Mouse (Mus musculus) lung, postnatal 0 days (tissue): ENCODE data around the gene Basp1. TPM values are rescaled to one million over a fixed set of nuclear protein-coding genes. Genes with fewer than 3 reads are reported as not detected.
A peak's percentile ranks its signal among the peaks of the same experiment; 100 is the strongest.

ENCODE experiments used
- ATAC-seq: fragments of 200-750 bp; cut with Nextera tagmentation; 2 replicates; pipeline ENCODE4 v1.8.0; 2017; ENCODE audit warnings: moderate library complexity
- DNase-seq: peaks from one replicate; pipeline ENCODE4 v3.0.0-alpha.2; 2016; ENCODE audit warnings: low spot score
- H3K27ac ChIP-seq: fragments of 300-500 bp; sonication (generic); 2 replicates; pipeline ENCODE4 v1.5.1; 2014; ENCODE audit warnings: antibody characterized with exemption, mild to moderate bottlenecking, low read length, mixed read lengths
- H3K27me3 ChIP-seq: fragments of 300-500 bp; sonication (generic); replicated peaks from 2 replicates; pipeline ENCODE4 v1.6.1; 2014; ENCODE audit warnings: low read length, mixed read lengths; ENCODE audit not compliant: insufficient read depth
- H3K36me3 ChIP-seq: fragments of 300-500 bp; sonication (generic); 2 replicates; pipeline ENCODE4 v1.6.1; 2014; ENCODE audit warnings: low read length, mixed read lengths; ENCODE audit not compliant: insufficient read depth
- H3K4me1 ChIP-seq: fragments of 300-500 bp; sonication (generic); 2 replicates; pipeline ENCODE4 v1.6.1; 2014; ENCODE audit warnings: antibody characterized with exemption, low read depth, low read length, mixed read lengths; ENCODE audit not compliant: insufficient read depth
- H3K4me2 ChIP-seq: fragments of 300-500 bp; sonication (generic); replicated peaks from 2 replicates; pipeline ENCODE4 v1.6.1; 2014; ENCODE audit warnings: low read depth, mild to moderate bottlenecking, low read length, moderate library complexity, mixed read lengths
- H3K4me3 ChIP-seq: fragments of 300-500 bp; sonication (generic); 2 replicates; pipeline ENCODE4 v1.5.1; 2014; ENCODE audit warnings: low read depth, low read length
- H3K9ac ChIP-seq: fragments of 300-500 bp; sonication (generic); replicated peaks from 2 replicates; pipeline ENCODE4 v1.6.1; 2014; ENCODE audit warnings: low read depth, mild to moderate bottlenecking
- H3K9me3 ChIP-seq: fragments of 300-500 bp; sonication (generic); 2 replicates; pipeline ENCODE4 v1.6.1; 2016; ENCODE audit warnings: low read length, mixed read lengths
- CTCF ChIP-seq: IDR thresholded peaks from 2 replicates; pipeline ENCODE4 v1.5.1; 2016; ENCODE audit warnings: antibody characterized with exemption, mild to moderate bottlenecking
- EP300 ChIP-seq: IDR thresholded peaks from 2 replicates; pipeline ENCODE4 v1.6.1; 2016; ENCODE audit warnings: antibody characterized with exemption, mild to moderate bottlenecking, control low read depth
- WGBS: fragments of 180-500 bp; shearing (Covaris S2); extraction: QIAGEN DNeasy Blood & Tissue Kit; methylation state at CpG from one replicate; pipeline ENCODE4 v1.1.7; 2014; 5-methylcytosine and 5-hydroxymethylcytosine counted together
- polyA plus RNA-seq: library from polyadenylated mRNA; unstranded; fragments of >200 nt; fragmentation: Nextera tagmentation; extraction: Ambion mirVana; gene quantifications from 2 replicates; pipeline ENCODE4 v1.2.1, GENCODE M21; 2015

The Basp1 gene
- polyA plus RNA-seq, 1 experiment from 2014 or later = 7.1 TPM

GRCm38 (mm10) chr15:25364160-25364818 lies 49.3 kb downstream of the Basp1 start:
- DNase-seq = peak; percentile 27
- ATAC-seq = peak; percentile 83
- no peak overlapping the region for H3K27ac ChIP-seq
- H3K4me3 ChIP-seq = peak overlapping the region; percentile 41
- TF ChIP-seq EP300 (no peak), CTCF (no peak)
- H3K4me2 ChIP-seq = peak overlapping the region; percentile 67
- no peaks in the 10 kb centered on the region for H3K27me3 ChIP-seq
- H3K4me1 ChIP-seq = no peaks in the 10 kb centered on the region
- no peaks in the 10 kb centered on the region for H3K9me3 ChIP-seq
- peak overlapping the region; percentile 26 for H3K9ac ChIP-seq
- WGBS = 33% methylated on average over 54 of the region's 97 CpGs
- H3K36me3 ChIP-seq = no peaks in the 10 kb centered on the region

GRCm38 (mm10) chr15:25363636-25364035 lies 49.9 kb downstream of the Basp1 start:
- Histone ChIP-seq H3K9ac (no peak overlapping the region), H3K4me2 (peak overlapping the region; percentile 67), H3K9me3 (no peaks in the 10 kb centered on the region), H3K27me3 (no peaks in the 10 kb centered on the region), H3K4me3 (peak overlapping the region; percentile 41; the same call in 1 of the 2 replicates), H3K4me1 (no peaks in the 10 kb centered on the region), H3K27ac (no peak overlapping the region), H3K36me3 (no peaks in the 10 kb centered on the region)
- DNase-seq (no peak), ATAC-seq (no peak)
- TF ChIP-seq CTCF = no peak
- 90% methylated on average over 9 of the region's 9 CpGs for WGBS

- no peak for DNase-seq
- H3K27ac ChIP-seq = no peak overlapping the region
- no peak for ATAC-seq
- no peak for TF ChIP-seq CTCF
- TF ChIP-seq EP300 = no peak
- H3K9me3 ChIP-seq = no peaks in the 10 kb centered on the region
- H3K36me3 ChIP-seq = no peaks in the 10 kb centered on the region
- H3K27me3 ChIP-seq = no peaks in the 10 kb centered on the region
- no peak overlapping the region for H3K4me2 ChIP-seq
- no peaks in the 10 kb centered on the region for H3K4me1 ChIP-seq
- H3K4me3 ChIP-seq = no peak overlapping the region
- H3K9ac ChIP-seq = no peak overlapping the region
- WGBS = 53% methylated on average over 5 of the region's 5 CpGs
Measured at GRCm38 (mm10) chr15:25360825-25361224, 52.7 kb downstream of the Basp1 start.

- Histone ChIP-seq H3K36me3 (no peaks in the 10 kb centered on the region), H3K4me1 (no peaks in the 10 kb centered on the region), H3K4me2 (0 out of 2 replicates have a peak overlapping the region, but pooled peaks have one; percentile 12), H3K27me3 (no peaks in the 10 kb centered on the region), H3K9ac (no peak overlapping the region), H3K4me3 (no peak overlapping the region), H3K27ac (no peak overlapping the region), H3K9me3 (no peaks in the 10 kb centered on the region)
- WGBS = 50% methylated on average over 14 of the region's 14 CpGs
- no peak for TF ChIP-seq EP300
- TF ChIP-seq CTCF = no peak
- no peak for ATAC-seq
- DNase-seq = peak; percentile 13
Measured at GRCm38 (mm10) chr15:25358680-25359097, 54.9 kb downstream of the Basp1 start.

GRCm38 (mm10) chr15:25355339-25355738 lies 58.2 kb downstream of the Basp1 start:
- peak; percentile 14; the same call in 1 of the 2 replicates for ATAC-seq
- no peaks in the 10 kb centered on the region for H3K36me3 ChIP-seq
- no peak for DNase-seq

GRCm38 (mm10) chr15:25354738-25355137 lies 58.8 kb downstream of the Basp1 start:
- Histone ChIP-seq H3K36me3 (no peaks in the 10 kb centered on the region), H3K9me3 (no peaks in the 10 kb centered on the region), H3K4me1 (no peaks in the 10 kb centered on the region), H3K9ac (no peak overlapping the region), H3K4me3 (no peak overlapping the region), H3K27me3 (no peaks in the 10 kb centered on the region), H3K27ac (no peak overlapping the region), H3K4me2 (no peak overlapping the region)
- peak; percentile 60 for ATAC-seq
- DNase-seq = peak; percentile 49
- 70% methylated on average over 6 of the region's 6 CpGs for WGBS
- no peak for TF ChIP-seq CTCF
- TF ChIP-seq EP300 = no peak

More at GRCm38 (mm10) chr15:25355339-25355738, 58.2 kb downstream of the Basp1 start:
- H3K9me3 ChIP-seq = no peaks in the 10 kb centered on the region
- H3K4me1 ChIP-seq = no peaks in the 10 kb centered on the region
- H3K4me3 ChIP-seq = no peak overlapping the region
- TF ChIP-seq EP300 = no peak
- TF ChIP-seq CTCF = no peak
- H3K9ac ChIP-seq = no peak overlapping the region
- no peaks in the 10 kb centered on the region for H3K27me3 ChIP-seq
- no peak overlapping the region for H3K4me2 ChIP-seq
- WGBS = 66% methylated on average over 5 of the region's 5 CpGs
- no peak overlapping the region for H3K27ac ChIP-seq
